Mouse (Mus musculus) stomach, embryonic 14.5 days (tissue): ENCODE data around the gene Mlc1. TPM values are rescaled to one million over a fixed set of nuclear protein-coding genes. Genes with fewer than 3 reads are reported as not detected.

ENCODE experiments used
- ATAC-seq: fragments of 200-750 bp; cut with Nextera tagmentation; 2 replicates; pipeline ENCODE4 v1.8.0; 2017; ENCODE audit warnings: low read depth, moderate TSS enrichment; ENCODE audit not compliant: insufficient number of reproducible peaks, insufficient read depth, low FRiP score
- H3K27ac ChIP-seq: fragments of 300-500 bp; sonication (generic); 2 replicates; pipeline ENCODE4 v1.5.1; 2014; ENCODE audit warnings: mild to moderate bottlenecking, low read length, moderate library complexity, mixed read lengths
- H3K27me3 ChIP-seq: fragments of 300-500 bp; sonication (generic); 2 replicates; pipeline ENCODE4 v1.6.1; 2014; ENCODE audit warnings: low read length, control low read depth, mixed read lengths; ENCODE audit not compliant: control insufficient read depth, insufficient read depth
- H3K36me3 ChIP-seq: fragments of 300-500 bp; sonication (generic); 2 replicates; pipeline ENCODE4 v1.6.1; 2014; ENCODE audit warnings: mild to moderate bottlenecking, control low read depth, low read length, moderate library complexity, mixed read lengths; ENCODE audit not compliant: control insufficient read depth, insufficient read depth
- H3K4me1 ChIP-seq: fragments of 300-500 bp; sonication (generic); 2 replicates; pipeline ENCODE4 v1.6.1; 2014; ENCODE audit warnings: low read length, control low read depth, mixed read lengths; ENCODE audit not compliant: control insufficient read depth, insufficient read depth
- H3K4me2 ChIP-seq: fragments of 300-500 bp; sonication (generic); replicated peaks from 2 replicates; pipeline ENCODE4 v1.6.1; 2014; ENCODE audit warnings: low read depth, low read length, control low read depth
- H3K4me3 ChIP-seq: fragments of 300-500 bp; sonication (generic); 2 replicates; pipeline ENCODE4 v1.5.1; 2014; ENCODE audit warnings: low read depth, low read length, control low read depth
- H3K9ac ChIP-seq: fragments of 300-500 bp; sonication (generic); replicated peaks from 2 replicates; pipeline ENCODE4 v1.6.1; 2014; ENCODE audit warnings: low read depth, mild to moderate bottlenecking, control low read depth, low read length, moderate library complexity, mixed read lengths
- H3K9me3 ChIP-seq: fragments of 300-500 bp; sonication (generic); 2 replicates; pipeline ENCODE4 v1.6.1; 2016; ENCODE audit warnings: low read depth, low read length, control low read depth; ENCODE audit not compliant: control insufficient read depth
- WGBS: fragments of 180-500 bp; shearing (Covaris S2); extraction: QIAGEN DNeasy Blood & Tissue Kit; methylation state at CpG from one replicate; pipeline ENCODE4 v1.1.7; 2014; 5-methylcytosine and 5-hydroxymethylcytosine counted together
- polyA plus RNA-seq: library from polyadenylated mRNA; unstranded; fragments of >200 nt; fragmentation: Nextera tagmentation; extraction: Ambion mirVana; gene quantifications from 2 replicates; pipeline ENCODE4 v1.2.1, GENCODE M21; 2014

Mlc1 gene
- polyA plus RNA-seq, 1 experiment from 2014 or later: not detected

DNA sequence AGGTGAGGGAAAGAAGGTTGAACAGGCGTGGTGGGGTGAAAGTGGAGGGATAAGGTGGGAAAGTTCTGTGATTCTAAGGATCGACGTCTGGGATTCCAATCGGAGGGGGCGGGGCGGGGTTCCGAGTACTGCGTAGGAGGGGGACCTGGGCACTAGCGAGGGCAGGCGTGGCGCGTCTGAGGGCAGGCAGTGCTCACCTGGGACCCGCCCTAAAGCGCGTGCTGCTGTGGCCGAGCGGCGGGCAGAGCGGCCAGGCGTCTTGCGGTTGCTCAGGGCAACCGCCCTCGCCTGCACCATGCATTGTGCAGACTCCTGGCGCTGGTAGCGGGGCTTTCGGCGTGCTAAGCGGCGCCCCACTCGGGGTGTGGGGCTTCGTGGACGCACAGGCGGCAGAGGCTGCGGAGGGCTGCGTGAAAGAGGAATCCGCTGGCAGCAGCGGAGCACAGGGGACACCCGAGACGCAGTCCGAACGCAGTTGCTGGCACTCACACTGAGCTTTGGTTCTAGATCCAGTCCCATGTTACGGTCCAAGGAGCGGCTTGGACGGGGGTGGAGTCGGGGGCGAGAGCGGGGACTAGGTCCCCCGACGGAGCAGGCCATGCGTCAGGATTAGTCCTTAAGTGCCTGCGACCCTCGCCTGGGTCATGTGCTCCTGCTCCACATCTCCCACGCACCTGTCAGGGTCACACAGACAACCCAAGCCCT lies 24.3 kb downstream of the Mlc1 start, which contains the start of gene Ttll8:
Gene Ttll8 (minus strand): TSS at position 51 of the 705 bp plus-strand sequence.
- Histone ChIP-seq H3K4me1 (0 out of 2 replicates have a peak, but pooled peaks cover 7% of the 10 kb centered on the region), H3K4me3 (peak within 1 kb of the TSS; percentile 30), H3K4me2 (peak within 1 kb of the TSS; percentile 68), H3K27ac (no peak within 1 kb of the TSS), H3K27me3 (peaks cover 5% of the 10 kb centered on the region; the same call in 1 of the 2 replicates), H3K36me3 (no peaks in the 10 kb centered on the region), H3K9me3 (no peaks in the 10 kb centered on the region), H3K9ac (no peak within 1 kb of the TSS)
- ATAC-seq: 0 out of 2 replicates have a peak, but pooled peaks have one; percentile 56
- WGBS: 3% methylated on average over 53 of the region's 53 CpGs

DNA sequence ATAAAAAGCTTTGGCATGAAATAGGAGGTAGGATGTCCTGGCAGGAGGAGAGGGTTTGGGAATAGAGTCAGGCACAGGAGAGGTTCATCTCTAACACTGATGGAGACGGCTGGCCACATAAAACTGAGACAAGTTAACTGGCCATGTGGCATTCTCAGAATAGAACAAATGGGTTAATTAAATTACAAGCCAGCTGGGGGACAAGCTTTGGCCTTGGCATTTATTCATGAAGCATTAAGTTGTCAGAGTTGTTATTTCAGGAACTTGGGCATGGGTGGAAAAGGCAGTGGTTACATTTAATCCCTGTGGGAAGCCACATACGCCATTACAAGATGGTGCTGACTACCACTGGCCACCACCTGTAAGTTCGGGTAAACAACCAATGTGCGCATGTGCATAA lies 27.6 kb downstream of the Mlc1 start:
- H3K36me3 ChIP-seq: no peaks in the 10 kb centered on the region
- ATAC-seq: no peak
- WGBS: 77% methylated on average over 4 of the region's 4 CpGs
- H3K27me3 ChIP-seq: peaks cover 5% of the 10 kb centered on the region; the same call in 1 of the 2 replicates
- H3K4me2 ChIP-seq: no peak overlapping the region
- no peaks in the 10 kb centered on the region for H3K9me3 ChIP-seq
- H3K27ac ChIP-seq: no peak overlapping the region
- H3K9ac ChIP-seq: no peak overlapping the region
- H3K4me3 ChIP-seq: no peak overlapping the region
- 0 out of 2 replicates have a peak, but pooled peaks cover 7% of the 10 kb centered on the region for H3K4me1 ChIP-seq

DNA sequence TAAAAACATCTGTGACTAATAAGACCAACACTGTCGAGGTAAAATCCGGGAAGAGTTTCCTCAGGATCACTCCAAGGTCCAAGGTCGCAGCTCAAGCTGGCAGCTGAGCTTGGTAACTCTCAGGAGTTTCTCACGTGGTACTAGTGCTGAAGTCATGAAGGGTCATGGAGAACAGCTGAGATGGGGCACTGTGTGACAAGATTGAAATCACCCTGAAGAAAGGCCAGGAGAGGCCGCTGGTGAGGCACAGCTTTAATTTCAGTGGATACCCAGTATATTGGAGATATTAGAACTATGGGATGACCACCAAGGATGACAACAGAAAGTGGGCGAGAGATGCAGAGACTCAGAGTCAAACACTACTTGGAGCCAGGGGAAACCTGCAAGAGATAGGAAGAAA lies 32.0 kb downstream of the Mlc1 start:
- WGBS: 51% methylated on average over 6 of the region's 6 CpGs
- no peaks in the 10 kb centered on the region for H3K4me1 ChIP-seq
- no peak overlapping the region for H3K9ac ChIP-seq
- H3K27me3 ChIP-seq: no peaks in the 10 kb centered on the region
- H3K4me2 ChIP-seq: no peak overlapping the region
- H3K36me3 ChIP-seq: no peaks in the 10 kb centered on the region
- no peak for ATAC-seq
- H3K27ac ChIP-seq: no peak overlapping the region
- H3K9me3 ChIP-seq: no peaks in the 10 kb centered on the region
- H3K4me3 ChIP-seq: no peak overlapping the region

DNA sequence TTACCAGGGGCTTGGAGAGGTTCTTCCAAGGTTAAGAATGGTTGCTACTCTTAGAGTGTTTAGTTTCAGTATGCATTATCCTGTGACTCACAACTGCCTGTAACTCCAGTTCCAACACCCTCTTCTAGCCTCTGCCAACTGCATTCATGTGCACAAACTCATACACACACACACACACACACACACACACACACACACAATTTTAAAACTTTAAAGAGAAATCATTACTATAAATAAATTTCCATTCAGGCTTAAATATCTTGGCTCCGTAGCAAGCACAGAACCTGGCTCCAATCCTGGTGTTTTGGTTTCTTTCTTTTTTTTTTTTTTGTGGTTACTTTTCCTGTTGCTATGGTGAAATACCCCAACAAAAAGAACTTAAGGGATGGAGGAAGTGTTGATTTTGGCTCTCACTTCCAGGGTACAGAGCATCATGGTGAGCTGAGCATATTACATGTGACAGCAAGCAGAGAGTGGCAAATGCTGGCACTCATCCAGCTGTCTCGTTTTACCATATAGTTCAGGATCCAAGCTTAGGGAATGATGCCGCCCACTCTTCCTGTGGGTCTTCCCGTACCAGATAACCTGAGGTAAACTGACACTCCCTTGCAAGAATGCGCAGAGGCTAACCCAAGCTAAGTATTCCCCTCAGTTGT lies 34.8 kb downstream of the Mlc1 start:
- Histone ChIP-seq H3K4me2 (no peak overlapping the region), H3K9me3 (no peaks in the 10 kb centered on the region), H3K36me3 (no peaks in the 10 kb centered on the region), H3K4me3 (no peak overlapping the region), H3K9ac (no peak overlapping the region), H3K27ac (no peak overlapping the region), H3K27me3 (no peaks in the 10 kb centered on the region), H3K4me1 (no peaks in the 10 kb centered on the region)
- WGBS: 83% methylated on average over 5 of the region's 5 CpGs
- no peak for ATAC-seq

DNA sequence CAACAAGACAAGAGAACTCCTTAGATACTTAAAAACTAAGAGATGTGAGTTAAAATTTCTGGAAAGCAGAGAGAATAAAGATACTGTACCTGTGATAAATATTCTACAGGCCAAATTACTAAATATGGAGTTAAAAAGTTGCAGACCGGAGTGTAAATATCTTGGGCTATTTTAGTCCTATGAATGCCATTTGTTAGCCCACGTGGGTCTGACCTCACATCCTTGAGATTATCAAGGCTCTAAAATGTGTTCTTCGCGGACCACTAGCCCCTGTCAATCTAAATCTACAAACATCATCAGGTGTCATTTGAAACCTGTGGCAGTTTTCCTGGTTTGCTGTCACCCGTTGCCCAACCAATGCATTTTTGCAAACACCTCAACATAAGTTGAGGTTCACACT lies 36.0 kb downstream of the Mlc1 start:
- H3K27me3 ChIP-seq: no peaks in the 10 kb centered on the region
- no peak overlapping the region for H3K4me2 ChIP-seq
- no peaks in the 10 kb centered on the region for H3K4me1 ChIP-seq
- no peaks in the 10 kb centered on the region for H3K9me3 ChIP-seq
- no peak overlapping the region for H3K9ac ChIP-seq
- ATAC-seq: no peak
- no peak overlapping the region for H3K4me3 ChIP-seq
- no peaks in the 10 kb centered on the region for H3K36me3 ChIP-seq
- H3K27ac ChIP-seq: no peak overlapping the region
- WGBS: 67% methylated on average over 5 of the region's 5 CpGs

DNA sequence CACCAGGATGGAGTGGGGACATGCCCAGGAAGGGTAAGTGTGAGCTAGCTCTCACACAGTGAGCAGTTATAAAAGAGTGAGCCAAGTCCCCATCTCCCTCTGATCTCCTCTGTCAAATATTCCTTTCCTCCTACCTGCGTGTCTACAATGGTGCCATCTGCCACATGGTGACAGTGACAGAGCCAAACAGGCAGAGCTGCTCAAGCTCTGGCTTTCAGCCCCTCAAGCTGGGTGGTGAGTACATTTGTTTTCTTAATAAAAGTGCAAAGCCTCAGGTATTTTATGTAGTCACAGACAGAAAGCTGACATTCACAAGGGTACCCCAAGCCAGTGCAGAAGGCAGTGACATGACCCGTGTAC lies 41.5 kb downstream of the Mlc1 start:
- no peak overlapping the region for H3K4me3 ChIP-seq
- WGBS: 56% methylated on average over 2 of the region's 2 CpGs
- no peak overlapping the region for H3K4me2 ChIP-seq
- no peaks in the 10 kb centered on the region for H3K27me3 ChIP-seq
- no peak overlapping the region for H3K9ac ChIP-seq
- no peaks in the 10 kb centered on the region for H3K4me1 ChIP-seq
- no peaks in the 10 kb centered on the region for H3K36me3 ChIP-seq
- H3K27ac ChIP-seq: no peak overlapping the region
- H3K9me3 ChIP-seq: no peaks in the 10 kb centered on the region
- ATAC-seq: no peak

DNA sequence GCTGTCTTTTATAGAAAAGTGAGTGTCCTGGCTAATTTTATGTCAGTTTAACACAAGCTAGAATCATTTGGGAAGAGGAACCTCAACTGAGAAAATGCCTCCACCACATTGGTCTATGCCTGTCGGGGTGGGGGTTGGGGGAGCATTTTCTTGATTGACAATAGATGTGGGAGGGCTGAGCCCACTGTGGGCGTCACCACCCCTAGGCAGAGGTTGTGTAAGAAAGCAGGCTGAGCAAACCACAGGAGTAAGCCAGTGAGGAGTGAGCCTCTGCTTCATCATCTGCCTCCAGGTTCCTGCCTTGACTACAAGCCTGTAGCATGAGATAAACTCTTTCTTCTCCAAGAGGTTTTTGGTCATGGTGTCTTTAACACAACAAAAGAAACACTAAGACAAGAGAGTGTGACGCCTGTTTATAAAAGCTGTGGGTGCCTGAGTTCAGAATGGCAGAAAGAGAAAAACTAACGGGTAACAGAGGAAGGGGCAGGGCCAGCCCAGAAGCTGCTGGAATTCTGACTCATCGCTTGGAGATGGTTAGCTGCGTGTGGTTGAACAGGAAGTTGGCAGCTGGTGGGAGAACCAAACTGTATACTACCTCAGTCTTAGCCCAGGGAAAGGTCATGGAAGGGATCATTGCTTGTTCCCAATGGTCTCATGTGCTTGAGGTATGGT lies 42.1 kb downstream of the Mlc1 start:
- Histone ChIP-seq H3K4me2 (no peak overlapping the region), H3K4me1 (no peaks in the 10 kb centered on the region), H3K36me3 (no peaks in the 10 kb centered on the region), H3K27me3 (no peaks in the 10 kb centered on the region), H3K4me3 (no peak overlapping the region), H3K27ac (no peak overlapping the region), H3K9ac (no peak overlapping the region), H3K9me3 (no peaks in the 10 kb centered on the region)
- no peak for ATAC-seq
- WGBS: 65% methylated on average over 6 of the region's 6 CpGs

DNA sequence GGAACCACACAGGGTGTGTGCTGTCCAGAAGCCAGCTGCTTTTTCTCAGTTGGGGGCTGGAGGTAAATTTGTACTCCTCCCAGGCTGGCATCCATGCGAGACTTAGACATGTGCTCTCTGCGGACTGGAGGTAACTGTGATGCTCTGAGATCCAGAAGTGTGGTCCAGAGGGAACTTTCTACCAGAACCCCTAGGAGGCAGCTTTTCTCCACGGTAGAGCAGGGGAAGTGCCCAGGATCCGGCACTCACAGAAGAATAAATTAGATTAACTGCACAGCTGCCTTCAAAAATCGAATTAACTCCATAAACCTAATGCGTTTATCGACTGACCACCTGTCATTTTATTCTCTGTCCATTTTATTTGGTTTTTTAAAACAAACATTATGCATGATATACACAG lies 44.7 kb downstream of the Mlc1 start:
- ATAC-seq: no peak
- 57% methylated on average over 7 of the region's 7 CpGs for WGBS
- Histone ChIP-seq H3K9ac (no peak overlapping the region), H3K36me3 (no peaks in the 10 kb centered on the region), H3K27ac (no peak overlapping the region), H3K4me2 (no peak overlapping the region), H3K4me1 (no peaks in the 10 kb centered on the region), H3K27me3 (no peaks in the 10 kb centered on the region), H3K9me3 (no peaks in the 10 kb centered on the region), H3K4me3 (no peak overlapping the region)
